Mouse (Mus musculus): ENCODE results near the gene Dusp15.
A peak's percentile ranks its signal among the peaks of the same experiment; 100 is the strongest.

Dusp15 gene

GRCm38 (mm10) chr2:152930276-152930675, 21.2 kb downstream of the Dusp15 start:
- DNase-seq: peak; percentile 99

GRCm38 (mm10) chr2:152928988-152929370, 22.5 kb downstream of the Dusp15 start:
- DNase-seq: no peak

- DNase-seq: peak; percentile 94
Measured at GRCm38 (mm10) chr2:152928219-152928987, 23.1 kb downstream of the Dusp15 start.

GRCm38 (mm10) chr2:152927371-152927770, 24.1 kb downstream of the Dusp15 start:
- DNase-seq: no peak

- DNase-seq: no peak
Measured at GRCm38 (mm10) chr2:152926896-152927295, 24.6 kb downstream of the Dusp15 start.

- peak; percentile 99 for DNase-seq
Measured at GRCm38 (mm10) chr2:152925189-152925872, 26.2 kb downstream of the Dusp15 start.

DNA sequence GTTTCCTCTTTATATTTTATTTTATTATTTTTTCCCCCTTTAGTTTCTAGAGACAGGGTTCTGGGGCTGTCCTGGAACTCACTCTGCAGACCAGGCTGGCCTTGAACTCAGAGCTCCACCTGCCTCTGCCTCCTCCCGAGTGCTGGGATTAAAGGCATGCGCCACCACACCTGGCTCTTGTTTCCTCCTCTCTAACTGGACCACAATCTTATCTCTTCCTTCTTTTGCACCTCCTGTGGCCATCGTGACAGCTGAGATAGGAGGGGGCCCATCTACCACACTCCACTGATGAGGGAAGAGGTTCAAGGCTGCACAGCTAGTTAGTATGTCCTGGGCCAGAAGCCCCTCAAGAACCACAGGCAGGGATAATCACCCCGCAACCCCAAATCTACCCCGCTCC, 27.0 kb downstream of the Dusp15 start:
- no peak for DNase-seq

DNA sequence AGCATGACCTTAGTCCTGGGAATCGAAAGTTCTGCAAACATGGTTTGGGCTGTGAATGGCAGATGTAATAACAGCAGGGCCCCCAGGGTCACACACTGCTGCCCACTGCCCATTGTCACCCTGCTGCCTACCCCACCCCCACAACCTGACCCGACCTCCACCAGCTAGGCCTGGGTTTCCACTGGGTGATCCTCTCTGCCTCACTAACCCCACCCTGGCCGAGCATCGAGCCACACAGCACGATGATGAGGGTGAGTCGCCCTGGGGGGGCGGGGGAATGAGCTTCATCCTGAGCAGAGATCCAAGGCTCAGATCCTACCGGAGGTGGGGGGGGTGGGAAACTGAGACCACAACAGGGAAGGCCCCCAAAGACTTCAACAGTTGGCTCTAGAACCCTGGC, 27.4 kb downstream of the Dusp15 start:
- peak; percentile 87 for DNase-seq

GRCm38 (mm10) chr2:152923621-152924020, 27.9 kb downstream of the Dusp15 start:
- peak; percentile 87 for DNase-seq

- DNase-seq: no peak
Measured at GRCm38 (mm10) chr2:152922376-152922775, 29.1 kb downstream of the Dusp15 start.

GRCm38 (mm10) chr2:152917671-152918070, 33.8 kb downstream of the Dusp15 start:
- DNase-seq: no peak

DNA sequence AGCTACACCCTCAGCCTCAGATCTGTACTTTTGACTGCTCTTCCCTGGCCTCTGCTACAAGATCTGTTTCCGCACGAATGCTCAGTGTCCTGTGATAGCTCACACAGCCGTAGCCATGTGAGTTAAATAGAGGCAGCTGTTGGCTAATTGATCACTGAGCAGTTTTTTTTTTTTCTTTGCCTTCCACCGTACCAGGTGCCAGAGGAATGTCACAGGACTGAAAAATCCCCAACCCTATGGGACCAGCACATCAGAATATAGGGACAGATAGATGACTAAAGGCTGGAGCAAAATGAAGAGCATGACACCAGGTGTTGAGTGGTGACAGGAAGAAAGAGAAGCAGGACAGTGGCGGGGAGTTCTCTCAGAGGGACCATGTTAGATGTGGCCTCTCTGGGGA, 35.4 kb downstream of the Dusp15 start:
- no peak for DNase-seq

DNA sequence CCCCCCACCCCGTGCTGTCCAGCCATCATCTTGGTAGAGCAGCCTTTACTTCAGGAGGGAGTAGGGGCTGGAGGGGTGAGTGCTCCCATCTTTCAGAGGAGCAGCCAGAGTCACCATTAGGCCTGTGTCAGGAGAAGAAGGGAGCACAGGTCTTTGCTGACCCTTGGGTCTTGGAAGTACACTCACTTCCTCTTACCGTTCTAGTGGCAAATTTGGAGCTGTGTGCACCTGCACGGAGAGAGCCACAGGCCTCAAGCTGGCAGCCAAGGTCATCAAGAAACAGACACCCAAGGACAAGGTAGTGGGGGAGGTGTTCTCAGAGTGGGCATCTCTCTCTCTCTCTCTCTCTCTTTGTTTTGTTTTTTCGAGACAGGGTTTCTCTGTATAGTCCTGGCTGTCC, 36.0 kb downstream of the Dusp15 start:
- no peak for DNase-seq

- peak; percentile 98 for DNase-seq
Measured at GRCm38 (mm10) chr2:152914310-152915120, 37.0 kb downstream of the Dusp15 start.

GRCm38 (mm10) chr2:152913471-152913870, 38.0 kb downstream of the Dusp15 start:
- peak; percentile 94 for DNase-seq

DNA sequence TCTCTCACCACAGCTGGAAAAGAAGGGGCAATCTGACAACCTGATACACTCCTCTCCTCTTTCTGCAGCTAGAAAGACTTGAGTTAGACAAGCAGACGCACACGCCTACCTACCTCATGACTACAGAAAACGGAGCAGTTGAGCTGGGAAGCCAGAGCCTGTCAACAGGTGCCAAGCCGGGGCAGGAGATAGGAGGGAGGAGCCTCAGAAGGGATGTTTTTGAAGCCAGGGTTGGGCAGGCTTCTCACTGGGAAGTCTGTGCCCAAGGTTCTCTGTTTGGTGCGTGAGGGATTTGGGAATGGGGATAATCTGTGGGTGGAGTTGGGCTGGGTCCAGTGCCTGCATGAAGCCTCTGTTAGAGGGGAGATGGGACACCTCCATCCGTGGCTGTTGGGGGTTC, 40.1 kb downstream of the Dusp15 start:
- peak; percentile 87 for DNase-seq

DNA sequence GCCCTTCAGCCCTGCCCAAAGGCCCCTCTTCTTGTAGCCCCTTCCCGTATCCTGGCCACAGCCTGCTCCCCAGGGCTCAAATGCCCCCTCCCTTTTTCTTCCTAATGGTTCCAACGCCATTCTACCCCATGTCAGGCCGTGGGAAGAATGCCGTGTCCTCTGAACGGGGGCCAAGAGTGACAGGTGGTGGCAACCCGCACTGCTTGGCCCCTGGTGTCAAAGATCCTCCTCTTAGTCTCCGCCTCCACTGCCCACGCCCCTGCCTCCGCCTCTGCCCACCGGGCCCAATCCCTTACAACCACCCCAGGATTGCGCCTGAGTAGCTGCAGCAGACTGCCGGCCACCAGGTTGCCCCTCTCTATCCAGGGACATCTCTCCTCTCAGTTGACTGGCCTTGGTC, 40.5 kb downstream of the Dusp15 start, which contains the start of gene Mylk2:
Mylk2 (plus strand) TSS at position 322 of the 400 bp plus-strand sequence.
- no peak for DNase-seq

DNA sequence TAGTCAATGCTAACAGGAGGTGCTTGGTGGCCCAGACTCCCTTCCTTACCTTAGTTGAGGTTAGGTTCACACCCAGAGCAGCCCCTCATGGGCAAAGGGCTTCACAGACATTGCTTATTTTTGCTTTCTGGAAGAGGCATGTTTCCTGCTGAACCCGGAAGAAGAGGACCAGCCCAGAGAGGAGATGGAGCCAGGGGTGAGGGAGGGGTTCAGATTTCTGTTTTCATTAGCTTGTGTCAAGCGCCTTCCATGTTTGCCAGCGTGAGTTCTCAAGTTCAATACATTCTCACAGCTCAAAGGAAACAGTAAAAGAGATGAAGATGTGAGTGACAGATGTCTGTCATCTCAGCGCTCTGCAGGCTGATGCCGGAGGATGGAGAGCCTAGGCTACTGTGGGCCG, 41.6 kb downstream of the Dusp15 start:
- no peak for DNase-seq

- DNase-seq: no peak
Measured at GRCm38 (mm10) chr2:152907114-152907943, 44.2 kb downstream of the Dusp15 start.

DNA sequence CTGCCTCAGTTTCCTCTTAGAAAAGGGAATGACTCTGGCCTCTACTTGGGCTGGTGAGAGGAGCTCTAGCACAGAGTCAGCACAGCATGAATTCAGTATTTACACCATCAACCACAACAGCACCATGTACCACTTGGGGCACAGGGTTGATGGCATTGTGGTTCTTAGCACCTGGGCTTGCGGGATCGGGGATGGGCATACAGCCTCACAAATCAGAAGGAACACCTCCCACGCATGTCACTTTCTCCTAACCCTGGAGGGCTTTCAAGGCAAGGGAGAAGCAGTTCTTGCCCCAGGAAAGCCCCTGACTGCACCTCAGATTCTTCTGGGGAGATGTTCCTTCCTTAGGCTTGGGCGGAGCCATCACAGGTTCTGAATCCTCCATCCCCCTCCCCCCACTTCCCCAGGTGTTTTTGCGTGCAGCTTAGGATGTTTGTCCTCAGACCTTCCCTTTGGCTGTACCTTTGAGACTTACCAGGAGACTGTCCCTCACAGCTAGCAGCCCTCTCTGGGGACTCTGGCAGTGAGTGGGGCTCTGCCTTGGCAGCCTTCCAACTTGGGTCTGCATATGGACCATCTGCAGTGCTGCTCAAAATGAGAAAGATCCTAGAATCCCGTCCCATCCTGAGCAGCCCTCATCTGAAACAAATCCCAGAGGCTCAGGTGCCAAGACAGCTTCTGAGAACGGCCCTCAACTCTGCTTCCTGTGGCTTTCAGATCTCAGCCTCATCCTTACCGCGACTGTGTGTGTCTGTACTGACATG, 45.0 kb downstream of the Dusp15 start:
- DNase-seq: no peak

DNA sequence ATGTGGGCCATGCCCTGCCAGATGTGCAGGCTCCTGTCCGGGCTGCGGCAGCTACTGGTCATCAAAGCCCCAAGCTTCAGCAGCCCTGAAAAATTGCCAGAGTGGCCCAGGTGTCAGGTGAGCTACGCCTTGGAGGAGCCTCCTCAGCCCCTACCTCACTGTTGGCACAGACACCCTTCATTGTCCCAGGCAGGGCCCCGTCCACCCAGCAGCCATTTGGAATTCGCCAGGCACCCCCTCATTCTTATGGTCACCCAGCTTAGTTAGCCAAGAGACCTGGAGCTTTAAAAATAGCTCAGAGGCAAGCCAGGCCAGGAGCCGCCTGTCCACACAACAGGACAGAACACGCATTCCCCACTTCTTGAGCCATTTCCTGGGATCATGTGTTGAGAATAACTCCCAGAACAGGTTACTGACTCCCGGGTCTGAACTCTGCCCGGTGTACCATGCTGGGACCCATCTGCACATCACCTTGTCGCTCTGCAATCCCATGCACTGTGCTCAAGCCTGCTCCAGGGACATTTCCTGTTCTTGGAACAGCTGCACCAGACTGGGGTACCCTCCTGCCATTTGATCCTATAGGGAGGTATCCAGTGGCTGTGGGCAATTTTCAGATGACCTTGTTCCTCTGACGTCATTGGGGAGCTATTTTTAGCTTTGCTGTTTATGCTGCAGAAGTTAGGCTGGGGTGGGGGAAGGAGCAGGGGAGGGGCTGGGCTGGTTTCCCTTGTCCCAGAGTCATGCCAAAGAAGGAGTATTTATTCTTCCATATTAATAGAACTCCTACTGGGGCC, 46.3 kb downstream of the Dusp15 start:
- DNase-seq: peak; percentile 94
